In genomic region chr17:5324236-5324876, GRCm38 (mm10) we compare ENCODE assay signal across 8 mouse cellular contexts.
DNase-seq lines count a peak whose midpoint lies in the region; ATAC-seq and TF ChIP-seq lines count a peak whose summit lies in the region.

No protein-coding gene starts in this region.

- H3K27me3 ChIP-seq in forebrain, embryonic 12.5 days: peaks cover 15% of the 10 kb centered on the region; the same call in 1 of the 2 replicates
- H3K27me3 ChIP-seq in hindbrain, embryonic 10.5 days (ENCODE audit: insufficient read depth, poor library complexity, severe bottlenecking): peaks cover 77% of the 10 kb centered on the region
- no peaks in the 10 kb centered on the region for H3K27me3 ChIP-seq in limb, embryonic 12.5 days
- H3K27me3 ChIP-seq in myocyte (ENCODE audit: control insufficient read depth, insufficient read depth, insufficient read length): no peaks in the 10 kb centered on the region

- no peak overlapping the region for H3ac ChIP-seq in myocyte (ENCODE audit: control insufficient read depth, insufficient read length)

- DNase-seq in cerebellum, adult 11 months: no peak
- DNase-seq in hindbrain, embryonic 10.5 days (ENCODE audit: low spot score): peak; percentile 89
- DNase-seq in frontal cortex, adult 2 months (ENCODE audit: extremely low spot score in 1 of 2, low spot score in 1 of 2): no peak
- no peak for DNase-seq in thymus, postnatal 10 days (ENCODE audit: low spot score in 2 of 2)

- H3K36me3 ChIP-seq in forebrain, embryonic 12.5 days (replicated peaks): peaks cover 50% of the 10 kb centered on the region
- H3K36me3 ChIP-seq in hindbrain, embryonic 10.5 days: peaks cover 85% of the 10 kb centered on the region
- H3K36me3 ChIP-seq in limb, embryonic 12.5 days: peaks cover 76% of the 10 kb centered on the region
- H3K36me3 ChIP-seq in myocyte (ENCODE audit: control insufficient read depth, insufficient read depth): peaks cover 12% of the 10 kb centered on the region

- no peak overlapping the region for H3K4me2 ChIP-seq in forebrain, embryonic 12.5 days
- H3K4me2 ChIP-seq in limb, embryonic 12.5 days: no peak overlapping the region
- no peak overlapping the region for H3K4me2 ChIP-seq in myocyte (ENCODE audit: low read depth)

- peaks cover 35% of the 10 kb centered on the region for H3K4me1 ChIP-seq in forebrain, embryonic 12.5 days
- H3K4me1 ChIP-seq in hindbrain, embryonic 10.5 days (replicated peaks): peaks cover 35% of the 10 kb centered on the region
- peaks cover 26% of the 10 kb centered on the region for H3K4me1 ChIP-seq in limb, embryonic 12.5 days (replicated peaks)

- ATAC-seq in cerebellum, adult (ENCODE audit: insufficient number of reproducible peaks, low FRiP score, low TSS enrichment): peak; percentile 40; the same call in 1 of the 2 replicates
- peak; percentile 82 for ATAC-seq in forebrain, embryonic 12.5 days (ENCODE audit: low FRiP score)
- ATAC-seq in limb, embryonic 12.5 days (ENCODE audit: insufficient number of reproducible peaks, insufficient read depth, low FRiP score, low TSS enrichment, low read depth): peak; percentile 64

- 24% methylated on average over 10 of the region's 10 CpGs for WGBS in forebrain, embryonic 12.5 days
- 15% methylated on average over 10 of the region's 10 CpGs for WGBS in hindbrain, embryonic 10.5 days
- WGBS in limb, embryonic 12.5 days: 17% methylated on average over 10 of the region's 10 CpGs

- H3K27ac ChIP-seq in forebrain, embryonic 12.5 days: peak overlapping the region; percentile 38
- H3K27ac ChIP-seq in hindbrain, embryonic 10.5 days: no peak overlapping the region; the same call in 1 of the 2 replicates
- H3K27ac ChIP-seq in limb, embryonic 12.5 days: peak overlapping the region; percentile 64

- H3K4me3 ChIP-seq in forebrain, embryonic 12.5 days (replicated peaks): no peak overlapping the region
- no peak overlapping the region for H3K4me3 ChIP-seq in hindbrain, embryonic 10.5 days
- no peak overlapping the region for H3K4me3 ChIP-seq in limb, embryonic 12.5 days (replicated peaks)
- H3K4me3 ChIP-seq in myocyte: no peak overlapping the region

- no peaks in the 10 kb centered on the region for H3K9me3 ChIP-seq in forebrain, embryonic 12.5 days
- no peaks in the 10 kb centered on the region for H3K9me3 ChIP-seq in hindbrain, embryonic 10.5 days
- no peaks in the 10 kb centered on the region for H3K9me3 ChIP-seq in limb, embryonic 12.5 days

- H3K9ac ChIP-seq in forebrain, embryonic 12.5 days: no peak overlapping the region
- H3K9ac ChIP-seq in limb, embryonic 12.5 days (replicated peaks): no peak overlapping the region

- no peaks in the 10 kb centered on the region for H3K79me2 ChIP-seq in myocyte (ENCODE audit: control insufficient read depth, insufficient read depth)

- no peak for TF ChIP-seq POLR2A in myocyte (IDR thresholded peaks at IDR 0.05; ENCODE audit: insufficient read length, low read depth)

TF ChIP-seq in myocyte, 11 proteins besides CTCF, POLR2A, EP300 and RAD21:
- peak in 1 of 3 experiments; percentile 29 for TF ChIP-seq MYOD1 (IDR thresholded peaks at IDR 0.05; ENCODE audit: control insufficient read depth in 1 of 3, insufficient read length in 2 of 3, low read depth in 2 of 3)
- peak; percentile 25 for TF ChIP-seq USF1 (IDR thresholded peaks at IDR 0.05; ENCODE audit: low read depth)
- TF ChIP-seq TCF3 (IDR thresholded peaks at IDR 0.05; ENCODE audit: insufficient read length, low read depth): no peak
